Mouse (Mus musculus) liver, postnatal 0 days (tissue): ENCODE results near the gene Mapk3. TPM values are rescaled to one million over a fixed set of nuclear protein-coding genes. Genes with fewer than 3 reads are reported as not detected.

Experiments
- ATAC-seq: fragments of 200-750 bp; cut with Nextera tagmentation; 2 replicates; pipeline ENCODE4 v1.8.0; 2017; ENCODE audit warnings: mild to moderate bottlenecking, moderate library complexity
- DNase-seq: peaks from one replicate; pipeline ENCODE4 v3.0.0-alpha.2; 2016
- H3K27ac ChIP-seq: fragments of 300-500 bp; sonication (generic); 2 replicates; pipeline ENCODE4 v1.5.1; 2014; ENCODE audit warnings: antibody characterized with exemption, moderate library complexity, mild to moderate bottlenecking, low read depth
- H3K27me3 ChIP-seq: fragments of 300-500 bp; sonication (generic); 2 replicates; pipeline ENCODE4 v1.6.1; 2014; ENCODE audit warnings: low read length, control low read depth, mixed read lengths; ENCODE audit not compliant: insufficient read depth
- H3K36me3 ChIP-seq: fragments of 300-500 bp; sonication (generic); replicated peaks from 2 replicates; pipeline ENCODE4 v1.6.1; 2014; ENCODE audit warnings: mild to moderate bottlenecking, control low read depth, low read length, moderate library complexity, mixed read lengths; ENCODE audit not compliant: insufficient read depth
- H3K4me1 ChIP-seq: fragments of 300-500 bp; sonication (generic); 2 replicates; pipeline ENCODE4 v1.6.1; 2014; ENCODE audit warnings: antibody characterized with exemption, mild to moderate bottlenecking, control low read depth; ENCODE audit not compliant: insufficient read depth
- H3K4me2 ChIP-seq: fragments of 300-500 bp; sonication (generic); 2 replicates; pipeline ENCODE4 v1.6.1; 2014; ENCODE audit warnings: low read depth, mild to moderate bottlenecking, low read length, moderate library complexity, mixed read lengths
- H3K4me3 ChIP-seq: fragments of 300-500 bp; sonication (generic); 2 replicates; pipeline ENCODE4 v1.5.1; 2014; ENCODE audit warnings: low read depth, low read length
- H3K9ac ChIP-seq: fragments of 300-500 bp; sonication (generic); replicated peaks from 2 replicates; pipeline ENCODE4 v1.6.1; 2014; ENCODE audit warnings: mild to moderate bottlenecking, moderate library complexity
- H3K9me3 ChIP-seq: fragments of 300-500 bp; sonication (generic); 2 replicates; pipeline ENCODE4 v1.6.1; 2016; ENCODE audit warnings: mild to moderate bottlenecking, control low read depth, low read length, mixed read lengths
- CTCF ChIP-seq: sonication (generic); IDR thresholded peaks from 2 replicates; pipeline ENCODE4 v1.5.1; 2016; ENCODE audit warnings: antibody characterized with exemption, low read depth
- EP300 ChIP-seq: IDR thresholded peaks from 2 replicates; pipeline ENCODE4 v1.6.1; 2016; ENCODE audit warnings: antibody characterized with exemption, low read depth, mild to moderate bottlenecking
- WGBS: fragments of 180-500 bp; shearing (Covaris S2); extraction: QIAGEN DNeasy Blood & Tissue Kit; methylation state at CpG from one replicate; pipeline ENCODE4 v1.1.7; 2014; ENCODE audit not compliant: insufficient replicate concordance; 5-methylcytosine and 5-hydroxymethylcytosine counted together
- polyA plus RNA-seq: library from polyadenylated mRNA; unstranded; fragments of >200 nt; fragmentation: Nextera tagmentation; extraction: Ambion mirVana; gene quantifications from 2 replicates; pipeline ENCODE4 v1.2.1, GENCODE M21; 2015

The Mapk3 gene
- polyA plus RNA-seq, 1 experiment from 2014 or later: 20.3 TPM

GRCm38 (mm10) chr7:126807405-126807804 is 48.0 kb downstream of the Mapk3 start:
- Histone ChIP-seq H3K27me3 (no peaks in the 10 kb centered on the region), H3K4me1 (peaks cover 17% of the 10 kb centered on the region), H3K4me3 (no peak overlapping the region), H3K9me3 (no peaks in the 10 kb centered on the region), H3K9ac (no peak overlapping the region), H3K36me3 (no peaks in the 10 kb centered on the region), H3K27ac (no peak overlapping the region), H3K4me2 (no peak overlapping the region; the same call in 1 of the 2 replicates)
- DNase-seq (no peak), ATAC-seq (no peak)
- TF ChIP-seq EP300 (no peak), CTCF (no peak)
- 69% methylated on average over 4 of the region's 4 CpGs for WGBS

GRCm38 (mm10) chr7:126808703-126809455 is 49.5 kb downstream of the Mapk3 start:
- Histone ChIP-seq H3K36me3 (no peaks in the 10 kb centered on the region), H3K4me1 (peaks cover 17% of the 10 kb centered on the region), H3K9me3 (no peaks in the 10 kb centered on the region), H3K27me3 (no peaks in the 10 kb centered on the region), H3K27ac (no peak overlapping the region), H3K4me2 (peak overlapping the region; percentile 89), H3K4me3 (peak overlapping the region; percentile 53), H3K9ac (peak overlapping the region; percentile 57)
- TF ChIP-seq EP300 (peak; percentile 19; the same call in 1 of the 2 replicates), CTCF (peak; percentile 22; the same call in 1 of the 2 replicates)
- peak; percentile 84 for DNase-seq
- peak; percentile 90 for ATAC-seq
- WGBS: 2% methylated on average over 43 of the region's 43 CpGs

GRCm38 (mm10) chr7:126809723-126810369 is 50.4 kb downstream of the Mapk3 start:
- Histone ChIP-seq H3K4me3 (no peak overlapping the region), H3K27me3 (no peaks in the 10 kb centered on the region), H3K9ac (no peak overlapping the region), H3K36me3 (no peaks in the 10 kb centered on the region), H3K4me1 (peaks cover 17% of the 10 kb centered on the region), H3K4me2 (peak overlapping the region; percentile 89; the same call in 1 of the 2 replicates), H3K9me3 (no peaks in the 10 kb centered on the region), H3K27ac (no peak overlapping the region)
- ATAC-seq (no peak), DNase-seq (no peak)
- WGBS: 46% methylated on average over 5 of the region's 5 CpGs
- TF ChIP-seq EP300 (no peak), CTCF (no peak)

Other genes starting within 250 kb of the Mapk3 start
- gene Eif3c, start 193.2 kb upstream of the Mapk3 start, polyA plus RNA-seq: 78.4 and 90.9 TPM in 2 replicates
- 3.0 and 4.0 TPM in 2 replicates for gene Apobr, start 174.7 kb upstream of the Mapk3 start, polyA plus RNA-seq
- 12.3 and 14.6 TPM in 2 replicates for gene Cln3, start 173.8 kb upstream of the Mapk3 start, polyA plus RNA-seq
- 0.18 and 0.21 TPM in 2 replicates for gene Il27, start 164.7 kb upstream of the Mapk3 start, polyA plus RNA-seq
- gene Nupr1, start 128.7 kb upstream of the Mapk3 start, polyA plus RNA-seq: 4.0 and 4.5 TPM in 2 replicates
- 22.7 and 22.8 TPM in 2 replicates for gene Sgf29, start 110.3 kb upstream of the Mapk3 start, polyA plus RNA-seq
- 221 and 241 TPM in 2 replicates for gene Sult1a1, start 83.2 kb upstream of the Mapk3 start, polyA plus RNA-seq
- gene Bola2, start 64.2 kb upstream of the Mapk3 start, polyA plus RNA-seq: 86.5 and 93.5 TPM in 2 replicates
- gene Slx1b, start 63.8 kb upstream of the Mapk3 start, polyA plus RNA-seq: 2.6 and 3.7 TPM in 2 replicates
- gene Coro1a, start 51.8 kb upstream of the Mapk3 start, polyA plus RNA-seq: 121 and 130 TPM in 2 replicates
- 0.77 and 1.6 TPM in 2 replicates for gene Gdpd3, start 6.7 kb downstream of the Mapk3 start, polyA plus RNA-seq
- 65.0 and 74.7 TPM in 2 replicates for gene Ypel3, start 17.4 kb downstream of the Mapk3 start, polyA plus RNA-seq
- gene Tbx6, start 21.9 kb downstream of the Mapk3 start, polyA plus RNA-seq: 0.14 and 0.29 TPM in 2 replicates
- gene Ppp4c, start 32.9 kb downstream of the Mapk3 start, polyA plus RNA-seq: 69.9 and 72.1 TPM in 2 replicates
- 0.06 and 0.09 TPM in 2 replicates for gene Fam57b, start 38.1 kb downstream of the Mapk3 start, polyA plus RNA-seq
- not detected in 2 replicates for gene 4930451I11Rik, start 72.0 kb downstream of the Mapk3 start, polyA plus RNA-seq
- gene Doc2a, start 87.8 kb downstream of the Mapk3 start, polyA plus RNA-seq: not detected in 2 replicates
- gene Hirip3, start 102.4 kb downstream of the Mapk3 start, polyA plus RNA-seq: 6.5 and 7.2 TPM in 2 replicates
- 17.2 and 20.6 TPM in 2 replicates for gene Ino80e, start 102.8 kb downstream of the Mapk3 start, polyA plus RNA-seq
- 7.5 and 8.7 TPM in 2 replicates for gene Taok2, start 125.1 kb downstream of the Mapk3 start, polyA plus RNA-seq
- gene Tmem219, start 163.3 kb downstream of the Mapk3 start, polyA plus RNA-seq: 35.6 and 38.4 TPM in 2 replicates
- gene Kctd13, start 169.3 kb downstream of the Mapk3 start, polyA plus RNA-seq: 4.4 and 4.6 TPM in 2 replicates
- gene Asphd1, start 190.0 kb downstream of the Mapk3 start, polyA plus RNA-seq: not detected in 2 replicates
- 0.09 and 0.43 TPM in 2 replicates for gene Sez6l2, start 191.0 kb downstream of the Mapk3 start, polyA plus RNA-seq
- 33.2 and 37.4 TPM in 2 replicates for gene Cdipt, start 216.3 kb downstream of the Mapk3 start, polyA plus RNA-seq
- gene Cdiptos, start 216.5 kb downstream of the Mapk3 start, polyA plus RNA-seq: 0.68 and 1.0 TPM in 2 replicates